Mouse (Mus musculus): Measurements from ENCODE around the gene Gm9999. TPM values are rescaled to one million over a fixed set of nuclear protein-coding genes. Genes with fewer than 3 reads are reported as not detected.
"Not testable (repeated sequence)": the region's sequence is repeated elsewhere in the genome, so short reads cannot be mapped to it uniquely, and the experiment has no call there.

Gene Gm9999
- polyA plus RNA-seq, 1 experiment = not detected

DNA sequence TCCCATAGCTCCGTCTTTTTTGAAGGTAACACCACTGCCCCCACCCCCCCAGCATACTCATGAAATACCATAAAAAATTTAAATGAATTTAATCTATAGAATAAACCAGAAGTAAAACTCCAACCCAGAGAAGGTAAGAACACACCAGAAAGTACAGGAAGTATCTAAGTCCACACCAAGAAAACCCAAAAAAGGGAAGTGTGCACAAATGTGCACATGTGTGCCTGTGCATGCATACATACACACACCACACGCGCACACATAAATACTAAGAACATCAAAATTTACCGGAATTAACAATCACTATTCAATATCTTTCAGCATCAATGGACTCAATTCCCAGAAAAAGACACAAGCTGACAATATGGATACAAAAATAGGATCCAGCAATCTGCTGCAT, 13.5 kb upstream of the Gm9999 start:
- Histone ChIP-seq H3K4me3 (ENCODE audit: insufficient read depth, low read length) (no peak overlapping the region), H3K4me1 (ENCODE audit: control insufficient read depth, insufficient read depth, low read length) (no peaks in the 10 kb centered on the region), H3K27ac (ENCODE audit: insufficient read depth, low read length) (no peak overlapping the region)
- no peak for TF ChIP-seq POLR2A (IDR thresholded peaks at IDR 0.05; ENCODE audit: low read depth, low read length)

DNA sequence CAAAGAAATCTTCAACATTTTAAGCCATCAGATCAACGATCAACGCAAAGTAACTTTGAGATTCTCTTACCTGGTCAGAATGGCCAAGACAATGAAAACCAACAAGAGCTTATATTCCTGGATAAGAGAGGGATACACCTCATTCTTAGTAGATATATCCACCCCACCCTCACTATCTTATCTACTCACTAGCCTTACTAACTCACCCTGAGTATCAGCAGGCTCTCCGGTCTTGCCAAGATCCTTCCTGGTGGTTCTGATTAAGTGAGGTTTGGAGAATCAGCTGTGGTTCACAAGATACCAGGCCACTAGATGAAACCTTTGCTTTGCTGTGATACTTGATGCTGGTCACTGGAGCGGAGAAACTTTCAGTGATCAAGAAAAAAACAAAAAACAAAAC, 8.7 kb upstream of the Gm9999 start:
- Histone ChIP-seq H3K4me3 (ENCODE audit: insufficient read depth, low read length) (no peak overlapping the region), H3K4me1 (ENCODE audit: control insufficient read depth, insufficient read depth, low read length) (no peaks in the 10 kb centered on the region), H3K27ac (ENCODE audit: insufficient read depth, low read length) (no peak overlapping the region)
- no peak for TF ChIP-seq POLR2A (IDR thresholded peaks at IDR 0.05; ENCODE audit: low read depth, low read length)
- no peak for TF ChIP-seq CTCF (IDR thresholded peaks at IDR 0.05; ENCODE audit: borderline replicate concordance, insufficient read depth, low read length)

DNA sequence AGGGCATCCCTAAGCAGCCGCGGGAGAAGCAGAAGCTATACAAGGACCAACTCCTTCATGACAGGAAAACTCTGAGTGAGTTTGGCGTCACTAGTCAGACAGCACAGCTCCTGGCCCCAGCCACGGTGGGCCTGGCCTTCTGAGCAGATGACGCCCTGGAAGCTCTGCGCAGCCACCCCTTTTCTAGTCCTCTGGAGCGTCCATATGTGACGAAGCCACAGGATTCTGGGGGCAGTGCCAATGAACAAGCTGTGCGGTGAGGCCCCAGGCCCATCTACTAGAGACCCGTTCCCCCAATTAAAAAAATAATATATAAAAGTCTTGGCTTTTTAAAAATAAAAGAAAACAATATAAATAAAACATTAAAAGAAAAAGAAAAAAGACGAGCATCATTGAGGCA, 7.9 kb upstream of the Gm9999 start:
- no peak overlapping the region for H3K4me3 ChIP-seq (ENCODE audit: insufficient read depth, low read length)
- TF ChIP-seq POLR2A (IDR thresholded peaks at IDR 0.05; ENCODE audit: low read depth, low read length) (no peak), CTCF (IDR thresholded peaks at IDR 0.05; ENCODE audit: borderline replicate concordance, insufficient read depth, low read length) (no peak)
- no peak overlapping the region for H3K27ac ChIP-seq (ENCODE audit: insufficient read depth, low read length)
- H3K4me1 ChIP-seq (ENCODE audit: control insufficient read depth, insufficient read depth, low read length) = no peaks in the 10 kb centered on the region

DNA sequence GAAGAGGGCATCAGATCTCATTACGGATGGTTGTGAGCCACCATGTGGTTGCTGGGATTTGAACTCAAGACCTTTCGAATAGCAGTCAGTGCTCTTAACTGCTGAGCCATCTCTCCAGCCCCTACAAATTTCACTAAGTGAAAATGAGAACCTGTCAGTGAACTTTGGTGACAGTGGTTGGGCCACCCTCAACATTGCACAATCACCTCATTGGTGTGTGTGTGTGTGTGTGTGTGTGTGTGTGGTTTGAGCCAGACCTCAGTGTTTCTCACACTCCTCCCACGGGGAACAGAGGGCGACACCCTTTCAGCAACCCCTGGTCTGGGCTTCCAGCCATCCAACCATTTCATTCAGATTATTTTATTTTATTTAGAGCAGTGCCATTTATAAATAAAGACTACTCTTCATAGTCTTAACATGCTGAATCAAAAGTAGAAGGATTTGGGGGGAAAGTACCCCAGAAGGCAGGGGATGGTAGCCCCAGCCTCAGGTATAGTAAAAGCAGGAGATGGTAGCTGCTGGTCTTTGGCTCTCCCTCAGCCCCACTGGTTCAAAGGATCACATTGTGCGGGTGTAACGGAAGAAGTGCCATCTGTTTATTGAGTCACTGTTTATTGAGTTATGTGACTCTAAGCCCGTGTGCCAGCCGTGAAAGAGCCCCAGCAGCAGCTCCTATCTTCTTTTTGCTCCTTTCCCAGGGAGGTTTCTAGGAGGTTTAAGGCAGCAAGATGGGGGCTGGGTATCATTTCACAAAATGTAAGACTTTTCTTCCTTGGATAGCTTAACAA, 2.5 kb downstream of the Gm9999 start:
- H3K4me1 ChIP-seq (ENCODE audit: control insufficient read depth, insufficient read depth, low read length) = no peaks in the 10 kb centered on the region
- H3K27ac ChIP-seq (ENCODE audit: insufficient read depth, low read length) = no peak overlapping the region
- no peak for TF ChIP-seq POLR2A (IDR thresholded peaks at IDR 0.05; ENCODE audit: low read depth, low read length)
- TF ChIP-seq CTCF (IDR thresholded peaks at IDR 0.05; ENCODE audit: borderline replicate concordance, insufficient read depth, low read length) = no peak
- H3K4me3 ChIP-seq (ENCODE audit: insufficient read depth, low read length) = no peak overlapping the region

DNA sequence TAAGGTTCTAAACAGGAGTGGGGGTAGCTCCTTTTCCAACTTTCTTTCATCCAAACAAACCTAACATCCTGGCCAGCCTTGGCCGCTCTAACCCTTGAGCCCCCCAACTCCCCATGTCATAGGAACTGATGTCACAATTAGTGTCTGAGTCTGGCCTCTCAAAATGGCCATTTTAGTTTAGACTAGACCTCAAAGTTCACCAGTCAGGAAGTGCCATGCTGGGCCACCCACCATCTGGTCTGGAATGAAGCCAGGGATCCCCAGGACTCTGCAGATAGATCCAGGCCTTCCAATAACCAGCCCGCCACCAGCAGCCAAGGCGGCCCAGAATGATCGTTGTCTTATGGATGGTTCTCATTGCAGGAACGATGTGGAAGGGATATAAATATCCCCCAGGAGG, 3.3 kb downstream of the Gm9999 start:
- H3K27ac ChIP-seq (ENCODE audit: insufficient read depth, low read length) = no peak overlapping the region
- no peak for TF ChIP-seq POLR2A (IDR thresholded peaks at IDR 0.05; ENCODE audit: low read depth, low read length)
- TF ChIP-seq CTCF (IDR thresholded peaks at IDR 0.05; ENCODE audit: borderline replicate concordance, insufficient read depth, low read length) = no peak
- H3K4me3 ChIP-seq (ENCODE audit: insufficient read depth, low read length) = no peak overlapping the region
- H3K4me1 ChIP-seq (ENCODE audit: control insufficient read depth, insufficient read depth, low read length) = no peaks in the 10 kb centered on the region

DNA sequence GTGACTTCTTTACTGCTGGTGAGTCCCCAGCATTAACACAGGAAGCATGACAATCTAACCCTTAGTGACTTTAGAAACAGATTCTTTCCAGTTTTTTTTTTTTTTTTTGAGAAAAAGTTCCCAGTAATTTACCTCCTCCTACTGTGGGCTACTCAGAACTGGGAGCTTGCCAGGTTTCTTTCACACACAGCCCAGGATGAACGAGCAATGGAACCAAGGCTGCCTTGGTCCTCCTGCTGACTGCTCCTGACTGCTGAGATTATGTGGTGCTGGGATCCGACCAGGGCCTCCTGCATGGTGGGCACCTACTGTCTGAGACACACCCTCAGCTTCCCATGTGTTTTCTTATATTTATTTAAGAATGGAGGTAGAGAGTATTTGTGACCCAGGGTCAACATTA, 3.7 kb downstream of the Gm9999 start:
- Histone ChIP-seq H3K27ac (ENCODE audit: insufficient read depth, low read length) (no peak overlapping the region), H3K4me1 (ENCODE audit: control insufficient read depth, insufficient read depth, low read length) (no peaks in the 10 kb centered on the region), H3K4me3 (ENCODE audit: insufficient read depth, low read length) (no peak overlapping the region)
- TF ChIP-seq POLR2A (IDR thresholded peaks at IDR 0.05; ENCODE audit: low read depth, low read length) = no peak
- no peak for TF ChIP-seq CTCF (IDR thresholded peaks at IDR 0.05; ENCODE audit: borderline replicate concordance, insufficient read depth, low read length)

DNA sequence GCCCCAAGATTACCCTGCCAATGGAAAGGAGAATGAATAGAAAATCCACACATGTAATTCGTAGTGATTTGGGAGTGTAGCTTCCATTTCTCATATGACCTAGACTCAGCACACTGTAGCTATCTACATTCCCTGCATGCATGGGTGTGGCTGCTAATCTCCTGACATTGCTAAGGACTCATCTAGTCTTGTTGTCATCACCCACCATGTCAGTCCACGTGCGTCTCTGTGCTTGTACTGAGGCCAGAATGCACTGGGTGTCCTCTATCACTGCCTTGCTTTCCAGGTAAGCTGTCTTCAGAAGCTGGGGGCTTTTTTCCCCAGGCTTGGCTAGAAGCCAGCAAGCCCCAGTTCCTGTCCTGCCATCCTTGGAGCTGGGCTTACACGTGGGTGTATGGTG, 6.0 kb downstream of the Gm9999 start:
- not testable (repeated sequence) for H3K4me3 ChIP-seq (ENCODE audit: insufficient read depth, low read length); H3K4me1 ChIP-seq (ENCODE audit: control insufficient read depth, insufficient read depth, low read length); H3K27ac ChIP-seq (ENCODE audit: insufficient read depth, low read length)

DNA sequence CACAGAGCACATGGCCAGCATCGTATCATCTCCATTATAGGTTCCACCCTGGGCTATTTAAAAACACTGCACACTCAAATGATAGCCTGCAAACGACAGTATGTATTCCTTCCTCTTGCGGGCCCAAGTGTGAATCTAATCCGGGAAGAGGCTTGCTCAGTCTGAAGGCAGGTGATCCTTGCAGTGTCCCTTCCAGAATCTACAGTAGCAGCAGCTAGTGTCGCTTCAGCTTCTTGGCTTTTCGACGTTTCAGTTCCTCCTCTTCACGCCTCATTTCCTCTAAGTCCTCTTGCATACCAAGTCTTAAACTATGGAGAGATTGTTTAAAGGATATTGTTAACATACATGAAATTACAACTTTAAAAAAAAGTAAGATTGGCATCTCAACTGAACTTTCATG, 9.7 kb downstream of the Gm9999 start:
- Histone ChIP-seq H3K4me3 (ENCODE audit: insufficient read depth, low read length) (no peak overlapping the region), H3K4me1 (ENCODE audit: control insufficient read depth, insufficient read depth, low read length) (no peaks in the 10 kb centered on the region), H3K27ac (ENCODE audit: insufficient read depth, low read length) (no peak overlapping the region)
- TF ChIP-seq POLR2A (IDR thresholded peaks at IDR 0.05; ENCODE audit: low read depth, low read length) (no peak), CTCF (IDR thresholded peaks at IDR 0.05; ENCODE audit: borderline replicate concordance, insufficient read depth, low read length) (no peak)

DNA sequence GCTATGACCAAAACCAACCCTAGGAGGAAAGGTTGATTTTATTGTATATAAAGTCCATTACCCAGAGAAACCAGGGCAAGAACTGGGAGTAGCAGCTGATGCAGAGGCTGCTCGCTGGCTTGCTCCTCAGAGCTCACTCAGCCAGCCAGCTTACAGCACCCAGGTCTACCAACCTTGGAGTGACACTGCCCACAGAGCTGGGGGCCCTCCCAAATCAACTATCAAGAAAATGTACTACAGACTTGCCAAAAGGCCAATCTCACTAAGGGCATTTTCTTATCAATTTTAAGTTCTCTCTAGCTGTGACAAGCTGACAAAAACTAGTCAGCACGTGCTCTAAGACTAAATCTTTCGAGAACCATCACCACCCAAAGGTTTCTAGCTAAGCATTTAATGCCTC, 12.2 kb downstream of the Gm9999 start:
- no peak overlapping the region for H3K4me3 ChIP-seq (ENCODE audit: insufficient read depth, low read length)
- H3K4me1 ChIP-seq (ENCODE audit: control insufficient read depth, insufficient read depth, low read length) = 0 out of 2 replicates have a peak, but pooled peaks cover 2% of the 10 kb centered on the region
- H3K27ac ChIP-seq (ENCODE audit: insufficient read depth, low read length) = no peak overlapping the region
- TF ChIP-seq CTCF (IDR thresholded peaks at IDR 0.05; ENCODE audit: borderline replicate concordance, insufficient read depth, low read length) = no peak
- TF ChIP-seq POLR2A (IDR thresholded peaks at IDR 0.05; ENCODE audit: low read depth, low read length) = no peak

DNA sequence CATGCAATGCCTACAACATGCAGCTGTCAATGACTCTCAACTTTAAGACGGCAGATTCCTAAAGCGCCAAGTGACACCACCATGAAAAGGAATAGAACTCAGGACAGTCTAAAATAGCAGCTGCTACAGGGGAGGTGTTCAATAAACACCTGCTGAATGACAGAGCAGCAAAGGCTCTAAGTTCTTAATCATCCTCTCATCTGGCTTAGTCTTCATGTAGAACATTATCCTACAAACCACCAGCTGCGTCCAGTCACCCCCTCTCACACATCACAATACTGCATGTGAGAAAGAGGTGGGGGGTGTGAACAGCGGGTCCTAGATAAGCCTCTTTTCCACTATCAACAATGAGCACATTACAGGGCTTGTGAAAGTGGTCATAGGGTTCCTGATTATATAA, 13.6 kb downstream of the Gm9999 start:
- H3K27ac ChIP-seq (ENCODE audit: insufficient read depth, low read length) = no peak overlapping the region
- TF ChIP-seq POLR2A (IDR thresholded peaks at IDR 0.05; ENCODE audit: low read depth, low read length) = no peak
- no peak for TF ChIP-seq CTCF (IDR thresholded peaks at IDR 0.05; ENCODE audit: borderline replicate concordance, insufficient read depth, low read length)
- no peak overlapping the region for H3K4me3 ChIP-seq (ENCODE audit: insufficient read depth, low read length)
- peaks cover 9% of the 10 kb centered on the region for H3K4me1 ChIP-seq (ENCODE audit: control insufficient read depth, insufficient read depth, low read length)

All from embryonic fibroblast, embryonic 13.5 days (primary cell).